Mouse (Mus musculus): Measurements from ENCODE around the gene Orm1. TPM values are rescaled to one million over a fixed set of nuclear protein-coding genes. Genes with fewer than 3 reads are reported as not detected.

The Orm1 gene
- not detected for polyA plus RNA-seq (2017; shearing (Covaris generic))

DNA sequence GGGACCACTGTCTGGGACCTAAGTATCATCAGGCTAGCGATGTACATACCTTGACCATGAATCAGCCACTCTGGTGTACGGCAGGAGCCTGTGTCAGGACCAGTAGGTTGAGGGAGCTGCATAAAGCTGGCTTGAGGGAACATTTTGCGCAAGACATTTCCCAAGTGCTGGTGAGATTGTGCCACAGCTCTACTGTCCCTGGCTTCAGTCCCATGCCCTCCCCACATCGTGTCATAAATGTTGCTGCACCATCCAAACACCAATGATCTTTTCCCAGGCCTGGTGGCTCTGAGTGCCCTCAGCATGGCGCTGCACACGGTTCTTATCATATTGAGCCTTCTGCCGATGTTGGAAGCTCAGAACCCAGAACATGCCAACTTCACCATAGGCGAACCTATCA, at the start of gene Orm1:
Gene Orm1, plus strand, starts transcription at position 266 of the 400 bp plus-strand sequence.

DNA sequence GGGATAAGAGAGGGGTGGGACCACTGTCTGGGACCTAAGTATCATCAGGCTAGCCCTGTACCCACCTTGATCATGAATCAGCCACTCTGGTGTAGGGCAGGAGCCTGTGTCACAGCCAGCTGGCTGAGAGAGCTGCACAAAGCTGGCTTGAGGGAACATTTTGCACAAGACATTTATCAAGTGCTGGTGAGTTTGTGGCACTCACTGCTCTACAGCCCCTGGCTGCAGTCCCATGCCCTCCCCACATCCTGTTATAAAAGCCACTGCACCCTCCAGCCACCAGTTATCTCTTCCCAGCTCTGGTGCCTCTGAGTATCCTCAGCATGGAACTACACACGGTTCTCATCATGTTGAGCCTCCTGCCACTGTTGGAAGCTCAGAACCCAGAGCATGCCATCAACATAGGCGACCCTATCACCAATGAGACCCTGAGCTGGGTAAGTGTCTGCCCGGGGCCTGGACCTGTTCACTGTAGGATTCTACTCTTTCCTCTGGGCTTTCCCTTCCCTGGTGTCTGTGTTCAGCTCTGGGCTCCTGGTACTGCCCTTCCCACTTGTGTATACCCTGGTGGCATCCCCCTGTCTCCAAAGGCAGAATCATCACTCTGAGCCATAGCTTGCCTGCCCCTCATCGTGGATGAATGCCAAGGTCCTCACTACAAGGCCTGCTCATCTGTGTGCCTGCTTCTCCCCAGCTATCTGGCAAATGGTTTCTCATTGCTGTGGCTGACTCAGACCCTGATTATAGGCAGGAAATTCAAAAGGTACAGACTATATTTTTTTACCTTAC, 11.7 kb downstream of the Orm1 start, which contains the start of gene Orm3:
Gene Orm3, plus strand, starts transcription at position 286 of the 789 bp plus-strand sequence.

GRCm38 (mm10) chr4:63362150-63362549, 17.8 kb downstream of the Orm1 start, which contains the start of gene Orm2:
Gene Orm2, plus strand, starts transcription at chr4:63362449.

Other genes with a start within 250 kb of the Orm1 start
- gene Ambp, start 189.8 kb upstream of the Orm1 start, polyA plus RNA-seq (2017; shearing (Covaris generic)), result under 1 TPM; 0.12 to 0.29 TPM
- gene Kif12, start 172.4 kb upstream of the Orm1 start, polyA plus RNA-seq (2017; shearing (Covaris generic)), result under 1 TPM in 1 of 2 experiments, not detected in 1; 0.17 TPM
- gene Col27a1, start 130.6 kb upstream of the Orm1 start, polyA plus RNA-seq (2017; shearing (Covaris generic)), result 1 to 10 TPM in 1 of 2 experiments, under 1 TPM in 1; 0.81 to 5.5 TPM
- gene Orm3, start 11.6 kb downstream of the Orm1 start, polyA plus RNA-seq (2017; shearing (Covaris generic)), result under 1 TPM; 0.41 to 0.50 TPM
- gene Orm2, start 17.9 kb downstream of the Orm1 start, polyA plus RNA-seq (2017; shearing (Covaris generic)), result under 1 TPM in 1 of 2 experiments, not detected in 1; 0.61 TPM
- 100 to 1,000 TPM; 370 to 465 TPM for gene Akna, start 58.8 kb downstream of the Orm1 start, polyA plus RNA-seq (2017; shearing (Covaris generic))
- gene Whrn, start 151.4 kb downstream of the Orm1 start, polyA plus RNA-seq (2017; shearing (Covaris generic)), result 10 to 100 TPM in 1 of 2 experiments, 1 to 10 TPM in 1; 9.2 to 13.3 TPM
- 100 to 1,000 TPM; 138 to 142 TPM for gene Atp6v1g1, start 200.2 kb downstream of the Orm1 start, polyA plus RNA-seq (2017; shearing (Covaris generic))
- 10 to 100 TPM; 27.3 to 32.4 TPM for gene Tmem268, start 214.2 kb downstream of the Orm1 start, polyA plus RNA-seq (2017; shearing (Covaris generic))